12 mouse cellular contexts compared by ENCODE assay signal in genomic region chr11:116400560-116400959, GRCm38 (mm10). TPM values are rescaled to one million over a fixed set of nuclear protein-coding genes. Genes with fewer than 3 reads are reported as not detected.
DNase-seq lines count a peak whose midpoint lies in the region; ATAC-seq and TF ChIP-seq lines count a peak whose summit lies in the region.
"Had no signal": no experiment of that assay in that cellular context is flagged by ENCODE, and none has a peak within 500 bp of the region (broad histone marks: within the 10 kb centered on the region; RNA-seq: fewer than 3 reads in every experiment).

No protein-coding gene starts in this region.

- peaks cover 7% of the 10 kb centered on the region for H3K36me3 ChIP-seq in heart, embryonic 14.5 days (ENCODE audit: control insufficient read depth, insufficient read depth, low read length)
- H3K36me3 ChIP-seq in liver, embryonic 11.5 days (ENCODE audit: control insufficient read depth, insufficient read depth, low read length), result no peaks in the 10 kb centered on the region; the same call in 1 of the 2 replicates
- peaks cover 0 to 25% of the 10 kb centered on the region in 2 experiments; a peak in 2 of 4 replicates for H3K36me3 ChIP-seq in MEL (ENCODE audit: control insufficient read depth in 1 of 2, insufficient read depth in 2 of 2, low read length in 2 of 2)

- no peaks in the 10 kb centered on the region for H3K27me3 ChIP-seq in heart, embryonic 14.5 days (ENCODE audit: control insufficient read depth, insufficient read depth, low read length)
- no peaks in the 10 kb centered on the region for H3K27me3 ChIP-seq in liver, embryonic 11.5 days (replicated peaks; ENCODE audit: control insufficient read depth, insufficient read depth, low read length)
- no peaks in the 10 kb centered on the region for H3K27me3 ChIP-seq in MEL (ENCODE audit: control insufficient read depth in 1 of 2, insufficient read depth in 2 of 2, low read length in 2 of 2)

- TF ChIP-seq POLR2A in MEL (IDR thresholded peaks at IDR 0.05; ENCODE audit: control insufficient read depth in 1 of 2, insufficient read depth in 1 of 2, low read depth in 1 of 2, low read length in 2 of 2, poor library complexity in 1 of 2), result no peak

- H3K9ac ChIP-seq in heart, embryonic 14.5 days (ENCODE audit: low read length), result no peak overlapping the region; the same call in 1 of the 2 replicates
- H3K9ac ChIP-seq in liver, embryonic 11.5 days (ENCODE audit: low read depth, low read length), result no peak overlapping the region
- H3K9ac ChIP-seq in MEL (ENCODE audit: control insufficient read depth, low read depth, low read length, poor library complexity, severe bottlenecking), result no peak overlapping the region

- no peak for ATAC-seq in heart, embryonic 14.5 days (ENCODE audit: insufficient number of reproducible peaks, insufficient read depth, low FRiP score, low read depth)
- no peak for ATAC-seq in liver, embryonic 11.5 days (replicated peaks; ENCODE audit: low FRiP score)
- ATAC-seq in erythroid progenitor cell, adult 5-6 weeks (replicated peaks; ENCODE audit: low FRiP score, poor library complexity, severe bottlenecking), result no peak
- ATAC-seq: forebrain, embryonic 16.5 days had no signal

- no peaks in the 10 kb centered on the region for H3K79me2 ChIP-seq in MEL (ENCODE audit: control insufficient read depth, insufficient read depth, low read length, poor library complexity)

- H3K9me3 ChIP-seq in heart, embryonic 14.5 days (ENCODE audit: control insufficient read depth, low read length), result no peaks in the 10 kb centered on the region
- no peaks in the 10 kb centered on the region for H3K9me3 ChIP-seq in liver, embryonic 11.5 days (ENCODE audit: control insufficient read depth, low read length)
- H3K9me3 ChIP-seq in MEL (replicated peaks; ENCODE audit: insufficient read depth, low read length), result no peaks in the 10 kb centered on the region

- peak; percentile 81 to 87 for TF ChIP-seq EP300 in MEL (IDR thresholded peaks at IDR 0.05; ENCODE audit: low read depth in 1 of 2, low read length in 2 of 2)

- 9% methylated on average over 4 of the region's 4 CpGs for WGBS in heart, embryonic 14.5 days
- WGBS in liver, embryonic 11.5 days, result 13% methylated on average over 4 of the region's 4 CpGs

- no peak for DNase-seq in heart, postnatal 14 days
- DNase-seq in liver, embryonic 11.5 days (ENCODE audit: low spot score), result no peak
- DNase-seq in liver (no peak), MEL (ENCODE audit: low read depth, low spot score) (peak; percentile 63)
- DNase-seq in kidney, postnatal 10 days, result peak; percentile 46
- no peak for DNase-seq in cerebellum, adult 11-12 months
- DNase-seq: adrenal gland, postnatal 25 days; cerebellum, adult 11 months; thymus, postnatal 14 days had no signal

- intact Hi-C loops in heart, postnatal 14 days (cut with DNase I), result no loop called here

- H3K4me2 ChIP-seq in heart, embryonic 14.5 days (ENCODE audit: low read length), result no peak overlapping the region
- H3K4me2 ChIP-seq in liver, embryonic 11.5 days, result no peak overlapping the region

- H3K27ac ChIP-seq in heart, embryonic 14.5 days (replicated peaks in 1 of 2; ENCODE audit: control insufficient read depth in 1 of 2, insufficient read depth in 1 of 2, low read depth in 2 of 2, low read length in 2 of 2), result peak overlapping the region; percentile 16 to 43; a peak in 2 of 4 replicates
- H3K27ac ChIP-seq in liver, embryonic 11.5 days (ENCODE audit: low read depth, low read length), result peak overlapping the region; percentile 38; the same call in 1 of the 2 replicates
- no peak overlapping the region for H3K27ac ChIP-seq in MEL (ENCODE audit: control insufficient read depth, low read depth, low read length)

- H3K4me3 ChIP-seq in heart, embryonic 14.5 days (ENCODE audit: control insufficient read depth in 1 of 2, insufficient read depth in 1 of 2, low read depth in 1 of 2, low read length in 2 of 2), result no peak overlapping the region
- no peak overlapping the region for H3K4me3 ChIP-seq in liver, embryonic 11.5 days (ENCODE audit: low read depth, low read length)
- no peak overlapping the region for H3K4me3 ChIP-seq in MEL (ENCODE audit: control insufficient read depth in 1 of 2, insufficient read depth in 1 of 2, low read depth in 2 of 2, low read length in 2 of 2)

- no peak for TF ChIP-seq CTCF in MEL (IDR thresholded peaks at IDR 0.05 in 2 of 3, conservative IDR thresholded peaks at IDR 0.05 in 1 of 3; ENCODE audit: control insufficient read depth in 1 of 3, insufficient read depth in 1 of 3, low read depth in 2 of 3, low read length in 3 of 3, poor library complexity in 1 of 3, severe bottlenecking in 1 of 3)

- peaks cover 0 to 5% of the 10 kb centered on the region in 2 experiments; a peak in 2 of 4 replicates for H3K4me1 ChIP-seq in heart, embryonic 14.5 days (ENCODE audit: control insufficient read depth in 2 of 2, insufficient read depth in 2 of 2, low read length in 2 of 2)
- peaks cover 8% of the 10 kb centered on the region for H3K4me1 ChIP-seq in liver, embryonic 11.5 days (replicated peaks; ENCODE audit: control insufficient read depth, insufficient read depth, low read length)
- peaks cover 21% of the 10 kb centered on the region in 2 experiments for H3K4me1 ChIP-seq in MEL (ENCODE audit: control insufficient read depth in 1 of 2, insufficient read depth in 2 of 2, low read length in 2 of 2)

- no peak for TF ChIP-seq RAD21 in MEL (IDR thresholded peaks at IDR 0.05; ENCODE audit: low read depth, low read length)

TF ChIP-seq in MEL, 35 proteins besides CTCF, POLR2A, EP300 and RAD21 (continues in another document):
- TF ChIP-seq TBP (IDR thresholded peaks at IDR 0.05; ENCODE audit: low read depth, low read length) (peak; percentile 38; the same call in 1 of the 2 replicates), GATA1 (IDR thresholded peaks at IDR 0.05; ENCODE audit: low read depth, low read length) (peak; percentile 88), MEF2A (IDR thresholded peaks at IDR 0.05; ENCODE audit: extremely low read depth, insufficient replicate concordance, low read depth, low read length, poor library complexity, severe bottlenecking) (no peak), MYC (IDR thresholded peaks at IDR 0.05; ENCODE audit: low read depth, low read length) (no peak), MYB (IDR thresholded peaks at IDR 0.05; ENCODE audit: low read depth, low read length) (no peak), BHLHE40 (IDR thresholded peaks at IDR 0.05; ENCODE audit: borderline replicate concordance, low read depth, low read length) (0 out of 2 replicates have a peak, but pooled peaks have one; percentile 26), SMC3 (IDR thresholded peaks at IDR 0.05; ENCODE audit: low read depth, low read length) (0 out of 2 replicates have a peak, but pooled peaks have one; percentile 17), RCOR1 (IDR thresholded peaks at IDR 0.05; ENCODE audit: low read depth, low read length) (peak; percentile 96), KAT2A (conservative IDR thresholded peaks at IDR 0.05; ENCODE audit: low read depth, low read length) (no peak), POLR2AphosphoS5 (IDR thresholded peaks at IDR 0.05; ENCODE audit: borderline replicate concordance, low read depth, low read length) (no peak), USF2 (IDR thresholded peaks at IDR 0.05; ENCODE audit: borderline replicate concordance in 1 of 2, insufficient read depth in 1 of 2, low read depth in 1 of 2, low read length in 2 of 2) (no peak), POLR2AphosphoS2 (IDR thresholded peaks at IDR 0.05; ENCODE audit: low read length) (no peak), ETS1 (IDR thresholded peaks at IDR 0.05; ENCODE audit: low read depth, low read length) (peak; percentile 82), ZC3H11A (IDR thresholded peaks at IDR 0.05; ENCODE audit: low read depth, low read length) (no peak), CHD2 (IDR thresholded peaks at IDR 0.05; ENCODE audit: low read length) (no peak), MXI1 (IDR thresholded peaks at IDR 0.05; ENCODE audit: low read depth, low read length) (peak; percentile 73), SIN3A (IDR thresholded peaks at IDR 0.05; ENCODE audit: low read length) (peak; percentile 80), TCF12 (IDR thresholded peaks at IDR 0.05; ENCODE audit: low read depth, low read length) (peak; percentile 76), CHD1 (IDR thresholded peaks at IDR 0.05; ENCODE audit: low read depth, low read length) (no peak), MAX (IDR thresholded peaks at IDR 0.05; ENCODE audit: low read length) (no peak), ELF1 (IDR thresholded peaks at IDR 0.05; ENCODE audit: low read depth, low read length) (peak; percentile 21; the same call in 1 of the 2 replicates), E2F4 (IDR thresholded peaks at IDR 0.05; ENCODE audit: borderline replicate concordance, low read depth, low read length) (no peak), JUND (IDR thresholded peaks at IDR 0.05; ENCODE audit: low read depth, low read length) (no peak), TAL1 (IDR thresholded peaks at IDR 0.05; ENCODE audit: low read length) (0 out of 2 replicates have a peak, but pooled peaks have one; percentile 8), MAZ (IDR thresholded peaks at IDR 0.05; ENCODE audit: low read depth, low read length) (no peak)

RNA-seq across cellular contexts. Expression of gene Rnf157, which starts 12.3 kb away (rescaled TPM):
- polyA plus RNA-seq in heart, embryonic 14.5 days (2014; fragmentation: Nextera tagmentation; extraction: Ambion mirVana), result 8.3 and 8.4 TPM in 2 replicates
- 1 to 10 TPM; 5.8 to 8.8 TPM for total RNA-seq in heart, postnatal 14 days (2021)
- polyA plus RNA-seq in liver, embryonic 11.5 days (2014; fragmentation: Nextera tagmentation; extraction: Ambion mirVana), result 5.0 and 6.8 TPM in 2 replicates
- 4.6 and 7.5 TPM in 2 replicates for total RNA-seq in MEL (2012; rRNA removed)
- 10 to 100 TPM in 1 of 2 experiments, not detected in 1; 10.9 TPM for polyA plus RNA-seq in MEL (2012; ENCODE audit: insufficient read depth in 1 of 2, insufficient read length in 2 of 2, low read depth in 1 of 2, low replicate concordance in 2 of 2, missing spikeins in 1 of 2)
- 5.8 and 11.7 TPM in 2 replicates for total RNA-seq in erythroid progenitor cell, adult 5-6 weeks (2015; ENCODE audit: low replicate concordance)
- total RNA-seq in erythroid progenitor cell, adult 5-6 weeks (2017; ENCODE audit: low replicate concordance), result 9.2 and 9.8 TPM in 2 replicates

RNA-seq across cellular contexts. Expression of gene Ubald2, which starts 33.3 kb away (rescaled TPM):
- polyA plus RNA-seq in heart, embryonic 14.5 days (2014; fragmentation: Nextera tagmentation; extraction: Ambion mirVana), result 53.4 and 62.9 TPM in 2 replicates
- 10 to 100 TPM; 41.2 to 42.9 TPM for total RNA-seq in heart, postnatal 14 days (2021)
- polyA plus RNA-seq in liver, embryonic 11.5 days (2014; fragmentation: Nextera tagmentation; extraction: Ambion mirVana), result 78.6 and 80.2 TPM in 2 replicates
- 56.8 and 66.2 TPM in 2 replicates for total RNA-seq in MEL (2012; rRNA removed)
- 10 to 100 TPM in 1 of 2 experiments, not detected in 1; 77.7 TPM for polyA plus RNA-seq in MEL (2012; ENCODE audit: insufficient read depth in 1 of 2, insufficient read length in 2 of 2, low read depth in 1 of 2, low replicate concordance in 2 of 2, missing spikeins in 1 of 2)
- 153 and 187 TPM in 2 replicates for total RNA-seq in erythroid progenitor cell, adult 5-6 weeks (2015; ENCODE audit: low replicate concordance)
- total RNA-seq in erythroid progenitor cell, adult 5-6 weeks (2017; ENCODE audit: low replicate concordance), result 47.2 and 63.3 TPM in 2 replicates

Comparison
In these comparisons a context has a peak if more than half of its experiments do, and no peak if none do; other contexts are left out.
1. DNase-seq: peak in MEL (single experiment) and kidney, postnatal 10 days (single experiment); none in heart, postnatal 14 days (0 of 2), liver, embryonic 11.5 days (single experiment), liver (single experiment) and cerebellum, adult 11-12 months (single experiment).